Mouse (Mus musculus) thymus, adult 2 months (tissue): ENCODE results near the gene Myzap.

Experiments
- CTCF ChIP-seq: fragments of 200-500 bp; IDR thresholded peaks from 2 replicates; pipeline ENCODE4 v1.5.1; 2012; ENCODE audit warnings: mild to moderate bottlenecking, control low read depth, low read length, moderate library complexity, borderline replicate concordance; ENCODE audit not compliant: control insufficient read depth, poor library complexity, insufficient read depth; ENCODE audit errors: extremely low read depth
- POLR2A ChIP-seq: fragments of 200-500 bp; IDR thresholded peaks from 2 replicates; pipeline ENCODE4 v1.6.1; 2012; ENCODE audit warnings: mild to moderate bottlenecking, low read length, control low read depth, moderate library complexity; ENCODE audit not compliant: control insufficient read depth, poor library complexity, insufficient read depth; ENCODE audit errors: extremely low read depth

DNA sequence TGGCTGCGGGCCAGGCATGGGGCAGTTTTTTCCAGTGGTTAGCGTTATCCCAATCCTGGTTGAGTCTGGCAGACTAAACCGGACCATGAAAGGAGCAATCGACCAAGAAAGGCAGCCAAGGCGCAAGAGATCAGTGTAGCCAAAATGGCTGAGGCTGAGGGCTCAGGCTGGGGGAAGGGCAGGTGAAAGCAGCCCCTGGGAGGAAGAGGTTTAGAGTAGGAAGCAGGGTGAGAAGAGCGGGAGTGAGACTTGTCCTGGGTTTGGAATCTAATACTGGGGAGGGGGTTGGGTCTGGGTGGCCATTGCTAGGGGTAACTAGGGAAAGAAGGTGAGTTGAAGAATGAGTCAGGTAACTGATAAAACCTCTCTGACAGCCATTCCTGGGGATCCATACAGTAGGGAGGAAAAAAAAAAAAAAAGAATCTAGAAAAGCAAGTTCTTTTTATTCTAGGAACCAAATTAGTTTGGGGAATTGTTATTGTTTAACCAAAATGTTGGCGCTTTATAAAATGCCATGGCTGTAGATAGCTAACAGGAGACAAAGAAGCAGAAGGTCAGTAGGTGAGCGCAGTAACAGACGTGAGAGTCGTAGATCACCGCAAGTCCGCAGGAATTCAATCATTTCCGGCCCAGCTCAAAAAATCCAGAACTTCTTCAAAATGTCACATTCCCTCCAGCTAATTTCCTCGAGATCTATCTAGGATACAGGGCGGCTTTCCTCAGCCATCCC is 99.7 kb downstream of the Myzap start:
- TF ChIP-seq CTCF (no peak), POLR2A (no peak)
